Mouse (Mus musculus): ENCODE results near the gene Rtl10. TPM values are rescaled to one million over a fixed set of nuclear protein-coding genes. Genes with fewer than 3 reads are reported as not detected.

The Rtl10 gene
- polyA plus RNA-seq, 1 experiment from 2014 or later = 1.7 TPM

DNA sequence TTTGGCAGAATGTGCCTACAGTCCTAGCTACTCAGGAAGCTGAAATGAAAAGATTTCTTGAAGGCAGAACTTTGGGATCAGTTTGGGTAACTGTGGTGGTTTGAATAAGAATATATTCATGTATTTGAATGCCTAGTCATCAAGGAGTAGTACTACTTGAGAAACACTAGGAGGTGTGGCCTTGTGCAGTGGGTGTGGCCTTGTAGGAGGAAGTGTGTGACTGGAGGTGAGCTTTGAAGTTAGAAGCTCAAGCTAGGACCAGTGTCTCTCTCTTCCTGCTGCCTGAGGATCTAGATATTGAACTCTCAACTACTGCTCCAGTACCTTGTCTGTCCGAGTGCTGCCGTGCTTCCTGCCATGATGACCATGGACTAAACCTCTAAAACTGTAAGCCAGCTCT lies 12.6 kb upstream of the Rtl10 start:
- Histone ChIP-seq H3K4me2 (ENCODE audit: low read depth) (no peak overlapping the region), H3K4me3 (ENCODE audit: low read depth, low read length) (no peak overlapping the region), H3K27me3 (ENCODE audit: control insufficient read depth, insufficient read depth, low read length) (no peaks in the 10 kb centered on the region), H3K36me3 (ENCODE audit: control insufficient read depth, insufficient read depth, low read length) (no peaks in the 10 kb centered on the region), H3K4me1 (ENCODE audit: control insufficient read depth, insufficient read depth, low read length) (peaks cover 8% of the 10 kb centered on the region), H3K27ac (ENCODE audit: low read depth, low read length) (no peak overlapping the region), H3K9ac (ENCODE audit: low read length) (no peak overlapping the region), H3K9me3 (ENCODE audit: control insufficient read depth, low read length) (no peaks in the 10 kb centered on the region)
- ATAC-seq (ENCODE audit: insufficient read depth, low FRiP score, low TSS enrichment) (no peak), DNase-seq (ENCODE audit: low spot score) (no peak)
- WGBS = 98% methylated on average over 2 of the region's 2 CpGs

DNA sequence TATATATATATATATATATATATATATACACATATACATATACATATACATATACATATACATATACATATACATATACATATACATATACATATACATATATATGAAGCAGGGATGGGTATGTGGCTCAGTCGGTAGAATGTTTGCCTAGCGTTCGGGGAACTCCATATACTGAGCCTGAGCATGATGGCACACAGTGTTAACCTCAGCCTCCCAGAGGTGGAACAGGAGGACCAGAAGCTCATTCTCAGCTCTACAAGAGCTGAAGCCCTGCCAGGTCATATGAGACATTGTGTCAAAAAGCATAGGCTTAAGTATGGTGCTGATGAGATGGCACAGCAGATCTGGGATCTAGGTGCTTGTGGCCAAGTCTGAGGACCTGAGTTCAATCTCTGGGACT lies 8.4 kb upstream of the Rtl10 start:
- Histone ChIP-seq H3K9me3 (ENCODE audit: control insufficient read depth, low read length) (no peaks in the 10 kb centered on the region), H3K9ac (ENCODE audit: low read length) (no peak overlapping the region), H3K4me1 (ENCODE audit: control insufficient read depth, insufficient read depth, low read length) (no peaks in the 10 kb centered on the region), H3K27me3 (ENCODE audit: control insufficient read depth, insufficient read depth, low read length) (no peaks in the 10 kb centered on the region), H3K4me3 (ENCODE audit: low read depth, low read length) (no peak overlapping the region), H3K36me3 (ENCODE audit: control insufficient read depth, insufficient read depth, low read length) (no peaks in the 10 kb centered on the region), H3K27ac (ENCODE audit: low read depth, low read length) (no peak overlapping the region), H3K4me2 (ENCODE audit: low read depth) (no peak overlapping the region)
- ATAC-seq (ENCODE audit: insufficient read depth, low FRiP score, low TSS enrichment) (no peak), DNase-seq (ENCODE audit: low spot score) (no peak)
- WGBS = 94% methylated on average over 3 of the region's 3 CpGs

DNA sequence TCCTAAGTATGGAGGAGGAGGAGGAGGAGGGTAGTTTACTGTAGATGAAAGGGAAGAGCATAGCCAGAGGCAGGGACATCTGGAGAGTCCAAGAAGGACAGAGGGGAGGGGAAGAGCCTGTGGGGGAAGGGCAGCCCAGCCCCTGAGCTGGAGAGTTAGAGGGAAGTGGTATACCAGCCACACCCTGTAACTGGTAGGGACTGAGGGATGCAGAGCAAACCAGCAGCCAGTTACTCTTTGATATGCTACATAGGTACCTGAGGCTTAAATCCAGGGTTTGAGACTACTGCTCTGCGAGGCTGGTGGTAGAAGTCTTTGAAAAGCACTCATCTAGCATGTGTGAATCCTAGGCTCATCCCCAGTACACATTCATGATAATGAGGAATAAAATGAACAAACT lies 7.8 kb upstream of the Rtl10 start:
- ATAC-seq (ENCODE audit: insufficient read depth, low FRiP score, low TSS enrichment) (no peak), DNase-seq (ENCODE audit: low spot score) (no peak)
- Histone ChIP-seq H3K9me3 (ENCODE audit: control insufficient read depth, low read length) (no peaks in the 10 kb centered on the region), H3K27me3 (ENCODE audit: control insufficient read depth, insufficient read depth, low read length) (no peaks in the 10 kb centered on the region), H3K4me2 (ENCODE audit: low read depth) (no peak overlapping the region), H3K27ac (ENCODE audit: low read depth, low read length) (no peak overlapping the region), H3K4me1 (ENCODE audit: control insufficient read depth, insufficient read depth, low read length) (no peaks in the 10 kb centered on the region), H3K36me3 (ENCODE audit: control insufficient read depth, insufficient read depth, low read length) (no peaks in the 10 kb centered on the region), H3K4me3 (ENCODE audit: low read depth, low read length) (no peak overlapping the region), H3K9ac (ENCODE audit: low read length) (no peak overlapping the region)
- WGBS = 49% methylated on average over 1 of the region's 1 CpGs

- DNase-seq (ENCODE audit: low spot score) (no peak), ATAC-seq (ENCODE audit: insufficient read depth, low FRiP score, low TSS enrichment) (peak; percentile 64)
- Histone ChIP-seq H3K36me3 (ENCODE audit: control insufficient read depth, insufficient read depth, low read length) (peaks cover 4% of the 10 kb centered on the region; the same call in 1 of the 2 replicates), H3K4me2 (ENCODE audit: low read depth) (peak overlapping the region; percentile 93), H3K9me3 (ENCODE audit: control insufficient read depth, low read length) (no peaks in the 10 kb centered on the region), H3K27ac (ENCODE audit: low read depth, low read length) (peak overlapping the region; percentile 83), H3K4me3 (ENCODE audit: low read depth, low read length) (peak overlapping the region; percentile 70), H3K4me1 (ENCODE audit: control insufficient read depth, insufficient read depth, low read length) (peaks cover 11% of the 10 kb centered on the region), H3K27me3 (ENCODE audit: control insufficient read depth, insufficient read depth, low read length) (no peaks in the 10 kb centered on the region), H3K9ac (ENCODE audit: low read length) (peak overlapping the region; percentile 79)
- 4% methylated on average over 6 of the region's 6 CpGs for WGBS
Measured at GRCm38 (mm10) chr16:18497865-18498515, 711 bp upstream of the Rtl10 start.

DNA sequence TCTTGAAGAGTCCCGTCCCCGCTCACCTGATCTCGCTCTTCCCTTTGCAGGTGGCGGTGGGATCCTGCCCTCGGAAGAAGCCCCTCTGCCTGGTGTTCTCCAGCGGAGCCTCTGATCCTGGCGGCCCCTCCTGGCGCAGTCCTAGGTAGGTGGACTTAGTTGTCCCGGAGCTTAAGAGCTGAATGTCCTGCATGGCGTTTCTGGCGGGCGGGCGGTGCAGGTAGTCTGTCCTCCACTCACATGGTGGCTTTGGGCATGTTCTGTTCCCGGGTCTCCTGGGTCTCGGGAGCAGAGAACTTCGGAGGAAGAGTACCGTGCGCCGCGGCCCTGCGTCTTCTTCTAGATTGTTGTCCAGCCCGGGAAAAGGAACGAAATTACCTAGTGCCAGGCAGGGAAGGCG lies 295 bp downstream of the Rtl10 start:
- no peak overlapping the region for H3K27ac ChIP-seq (ENCODE audit: low read depth, low read length)

GRCm38 (mm10) chr16:18501531-18501930 lies 2.8 kb downstream of the Rtl10 start:
- ATAC-seq (ENCODE audit: insufficient read depth, low FRiP score, low TSS enrichment) (no peak), DNase-seq (ENCODE audit: low spot score) (no peak)
- Histone ChIP-seq H3K27me3 (ENCODE audit: control insufficient read depth, insufficient read depth, low read length) (no peaks in the 10 kb centered on the region), H3K27ac (ENCODE audit: low read depth, low read length) (no peak overlapping the region), H3K4me2 (ENCODE audit: low read depth) (no peak overlapping the region), H3K4me3 (ENCODE audit: low read depth, low read length) (no peak overlapping the region), H3K4me1 (ENCODE audit: control insufficient read depth, insufficient read depth, low read length) (peaks cover 11% of the 10 kb centered on the region), H3K9me3 (ENCODE audit: control insufficient read depth, low read length) (no peaks in the 10 kb centered on the region), H3K9ac (ENCODE audit: low read length) (no peak overlapping the region), H3K36me3 (ENCODE audit: control insufficient read depth, insufficient read depth, low read length) (peaks cover 4% of the 10 kb centered on the region; the same call in 1 of the 2 replicates)
- 91% methylated on average over 6 of the region's 6 CpGs for WGBS

More for the DNA sequence above, 295 bp downstream of the Rtl10 start:
- peak overlapping the region; percentile 93 for H3K4me2 ChIP-seq (ENCODE audit: low read depth)
- no peaks in the 10 kb centered on the region for H3K9me3 ChIP-seq (ENCODE audit: control insufficient read depth, low read length)
- H3K4me1 ChIP-seq (ENCODE audit: control insufficient read depth, insufficient read depth, low read length) = peaks cover 11% of the 10 kb centered on the region
- H3K9ac ChIP-seq (ENCODE audit: low read length) = peak overlapping the region; percentile 79
- H3K27me3 ChIP-seq (ENCODE audit: control insufficient read depth, insufficient read depth, low read length) = no peaks in the 10 kb centered on the region
- DNase-seq (ENCODE audit: low spot score) (no peak), ATAC-seq (ENCODE audit: insufficient read depth, low FRiP score, low TSS enrichment) (no peak; the same call in 1 of the 2 replicates)
- H3K4me3 ChIP-seq (ENCODE audit: low read depth, low read length) = peak overlapping the region; percentile 70
- WGBS = under 1% methylated on average over 24 of the region's 24 CpGs
- H3K36me3 ChIP-seq (ENCODE audit: control insufficient read depth, insufficient read depth, low read length) = peaks cover 4% of the 10 kb centered on the region; the same call in 1 of the 2 replicates

DNA sequence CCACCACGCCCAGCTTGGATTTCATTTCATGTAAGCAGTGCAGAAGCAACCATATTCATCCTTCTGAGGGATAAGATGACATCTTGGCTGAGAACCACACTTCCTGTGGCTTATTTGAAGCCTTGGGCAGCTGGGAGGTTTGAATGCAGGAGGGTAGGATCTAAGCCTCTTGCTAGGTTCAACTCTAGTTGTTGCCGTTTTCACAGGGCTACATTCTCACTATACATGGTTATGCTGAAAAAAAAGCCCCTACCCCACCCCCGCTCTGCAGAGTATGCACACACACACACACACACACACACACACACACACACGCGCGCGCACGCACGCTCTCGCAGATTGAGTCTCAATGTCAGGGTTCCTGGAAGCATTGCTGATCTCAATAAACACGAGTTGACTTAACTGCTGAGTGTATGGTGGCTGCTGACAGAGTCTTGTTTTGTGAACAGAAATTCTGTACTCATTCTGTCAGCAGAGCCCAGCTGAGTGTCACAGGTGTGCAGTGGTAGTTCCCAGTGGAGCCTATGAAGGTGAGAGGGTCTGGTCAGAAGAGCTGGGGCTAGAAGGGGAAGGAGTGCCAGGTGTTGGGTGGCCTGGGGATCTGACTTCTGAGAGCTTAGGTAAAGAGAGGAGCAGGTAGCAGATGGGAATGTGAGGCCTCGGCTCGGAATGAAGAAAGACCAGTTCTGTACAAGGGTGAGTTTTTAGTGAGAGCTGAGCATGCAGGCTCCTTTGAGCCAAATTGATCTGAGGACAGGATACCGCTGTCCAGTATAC lies 5.1 kb downstream of the Rtl10 start:
- H3K4me1 ChIP-seq (ENCODE audit: control insufficient read depth, insufficient read depth, low read length) = peaks cover 7% of the 10 kb centered on the region
- 94% methylated on average over 14 of the region's 14 CpGs for WGBS

DNA sequence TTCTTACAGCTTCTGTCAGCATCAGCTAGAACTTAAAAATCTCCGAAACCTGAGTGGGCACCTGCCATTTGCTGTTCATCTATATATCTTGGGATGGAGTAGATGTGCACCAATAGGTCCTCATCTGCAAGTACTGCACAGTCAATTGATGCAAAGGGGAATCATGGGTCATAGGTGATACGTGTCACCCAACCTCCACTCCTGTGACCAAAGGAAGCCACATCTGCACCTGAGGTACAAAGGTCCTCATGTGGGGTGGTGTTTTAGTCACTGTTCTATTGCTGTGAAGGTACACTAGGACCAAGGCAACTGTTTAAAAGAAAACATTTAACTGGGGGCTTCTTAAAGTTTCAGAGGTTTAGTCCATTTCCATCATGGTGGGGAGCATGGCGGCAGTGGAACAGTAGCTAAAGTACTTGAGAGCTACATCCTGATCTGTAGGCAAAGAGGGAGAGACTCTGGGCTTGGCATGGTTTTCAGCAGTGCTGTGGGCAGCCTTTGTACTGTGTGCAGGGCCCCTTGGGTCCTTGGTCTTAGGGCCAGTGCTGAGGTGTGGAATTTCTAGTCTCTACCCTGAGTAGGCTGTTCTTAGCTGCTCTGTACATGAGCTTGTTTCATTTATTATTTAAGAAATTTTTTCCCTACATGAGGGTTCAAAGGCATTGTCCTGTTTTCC lies 8.0 kb downstream of the Rtl10 start:
- no peaks in the 10 kb centered on the region for H3K27me3 ChIP-seq (ENCODE audit: control insufficient read depth, insufficient read depth, low read length)

More for the DNA sequence above, 5.1 kb downstream of the Rtl10 start:
- Histone ChIP-seq H3K36me3 (ENCODE audit: control insufficient read depth, insufficient read depth, low read length) (peaks cover 4% of the 10 kb centered on the region; the same call in 1 of the 2 replicates), H3K4me3 (ENCODE audit: low read depth, low read length) (no peak overlapping the region), H3K27ac (ENCODE audit: low read depth, low read length) (no peak overlapping the region), H3K4me2 (ENCODE audit: low read depth) (no peak overlapping the region), H3K27me3 (ENCODE audit: control insufficient read depth, insufficient read depth, low read length) (no peaks in the 10 kb centered on the region), H3K9ac (ENCODE audit: low read length) (no peak overlapping the region), H3K9me3 (ENCODE audit: control insufficient read depth, low read length) (no peaks in the 10 kb centered on the region)
- DNase-seq (ENCODE audit: low spot score) (no peak), ATAC-seq (ENCODE audit: insufficient read depth, low FRiP score, low TSS enrichment) (no peak)

More for the DNA sequence above, 8.0 kb downstream of the Rtl10 start:
- Histone ChIP-seq H3K4me2 (ENCODE audit: low read depth) (no peak overlapping the region), H3K9ac (ENCODE audit: low read length) (no peak overlapping the region), H3K4me1 (ENCODE audit: control insufficient read depth, insufficient read depth, low read length) (no peaks in the 10 kb centered on the region), H3K36me3 (ENCODE audit: control insufficient read depth, insufficient read depth, low read length) (peaks cover 2% of the 10 kb centered on the region; the same call in 1 of the 2 replicates), H3K27ac (ENCODE audit: low read depth, low read length) (no peak overlapping the region), H3K9me3 (ENCODE audit: control insufficient read depth, low read length) (no peaks in the 10 kb centered on the region), H3K4me3 (ENCODE audit: low read depth, low read length) (no peak overlapping the region)
- ATAC-seq (ENCODE audit: insufficient read depth, low FRiP score, low TSS enrichment) = no peak
- no peak for DNase-seq (ENCODE audit: low spot score)
- WGBS = 94% methylated on average over 3 of the region's 3 CpGs
